8 mouse cellular contexts compared by ENCODE assay signal in genomic region chr7:45872624-45873023, GRCm38 (mm10). TPM values are rescaled to one million over a fixed set of nuclear protein-coding genes. Genes with fewer than 3 reads are reported as not detected.
DNase-seq lines count a peak whose midpoint lies in the region; ATAC-seq and TF ChIP-seq lines count a peak whose summit lies in the region.

Gene Kdelr1 (plus strand): TSS chr7:45872772.

- intact Hi-C loops in heart, postnatal 10 days (cut with DNase I) = loop anchor here (1.0 to 2.0 kb wide), 3 partner anchors 52 to 137 kb away; partner anchors contain the start of gene Ccdc114

- peaks cover 46% of the 10 kb centered on the region for H3K4me1 ChIP-seq in E14TG2a.4 (replicated peaks; ENCODE audit: low read depth, low read length)
- peaks cover 50% of the 10 kb centered on the region for H3K4me1 ChIP-seq in forebrain, embryonic 13.5 days
- H3K4me1 ChIP-seq in liver, postnatal 0 days (ENCODE audit: insufficient read depth) = peaks cover 13% of the 10 kb centered on the region
- peaks cover 34% of the 10 kb centered on the region for H3K4me1 ChIP-seq in neural tube, embryonic 14.5 days (ENCODE audit: control insufficient read depth, insufficient read depth, low read length)

- peak within 1 kb of the TSS; percentile 83 for H3K27ac ChIP-seq in forebrain, embryonic 13.5 days
- peak within 1 kb of the TSS; percentile 96 for H3K27ac ChIP-seq in liver, postnatal 0 days (ENCODE audit: low read depth)
- peak within 1 kb of the TSS; percentile 74 for H3K27ac ChIP-seq in neural tube, embryonic 14.5 days (ENCODE audit: low read depth, low read length)

- peaks cover 45% of the 10 kb centered on the region for H3K27me3 ChIP-seq in E14TG2a.4 (ENCODE audit: insufficient read depth, low read length)
- peaks cover 40% of the 10 kb centered on the region for H3K27me3 ChIP-seq in forebrain, embryonic 13.5 days
- peaks cover 42% of the 10 kb centered on the region for H3K27me3 ChIP-seq in liver, postnatal 0 days (ENCODE audit: insufficient read depth, low read length)
- no peaks in the 10 kb centered on the region for H3K27me3 ChIP-seq in neural tube, embryonic 14.5 days (ENCODE audit: control insufficient read depth, insufficient read depth, low read length)

- peak; percentile 84 for ATAC-seq in forebrain, embryonic 13.5 days
- peak; percentile 84 for ATAC-seq in liver, postnatal 0 days
- peak; percentile 73 for ATAC-seq in neural tube, embryonic 14.5 days (ENCODE audit: low read depth)

- peak within 1 kb of the TSS; percentile 87 for H3K4me3 ChIP-seq in E14TG2a.4 (replicated peaks; ENCODE audit: low read length)
- peak within 1 kb of the TSS; percentile 86 for H3K4me3 ChIP-seq in forebrain, embryonic 13.5 days
- peak within 1 kb of the TSS; percentile 92 for H3K4me3 ChIP-seq in liver, postnatal 0 days (ENCODE audit: low read depth, low read length)
- peak within 1 kb of the TSS; percentile 68 for H3K4me3 ChIP-seq in neural tube, embryonic 14.5 days (ENCODE audit: low read depth, low read length)

- H3K36me3 ChIP-seq in E14TG2a.4 (ENCODE audit: insufficient read depth, low read length) = peaks cover 36% of the 10 kb centered on the region
- peaks cover 35% of the 10 kb centered on the region for H3K36me3 ChIP-seq in forebrain, embryonic 13.5 days (ENCODE audit: poor library complexity, severe bottlenecking)
- H3K36me3 ChIP-seq in liver, postnatal 0 days (replicated peaks; ENCODE audit: insufficient read depth, low read length) = peaks cover 30% of the 10 kb centered on the region
- peaks cover 26% of the 10 kb centered on the region for H3K36me3 ChIP-seq in neural tube, embryonic 14.5 days (ENCODE audit: control insufficient read depth, insufficient read depth, low read length)

- H3K9ac ChIP-seq in forebrain, embryonic 13.5 days = peak within 1 kb of the TSS; percentile 97
- H3K9ac ChIP-seq in liver, postnatal 0 days (replicated peaks) = peak within 1 kb of the TSS; percentile 95
- peak within 1 kb of the TSS; percentile 77 for H3K9ac ChIP-seq in neural tube, embryonic 14.5 days (replicated peaks; ENCODE audit: low read depth, low read length)

- H3K9me3 ChIP-seq in E14TG2a.4 (ENCODE audit: low read length) = no peaks in the 10 kb centered on the region
- H3K9me3 ChIP-seq in forebrain, embryonic 13.5 days (replicated peaks) = no peaks in the 10 kb centered on the region
- no peaks in the 10 kb centered on the region for H3K9me3 ChIP-seq in liver, postnatal 0 days (ENCODE audit: low read length)
- H3K9me3 ChIP-seq in neural tube, embryonic 14.5 days (ENCODE audit: control insufficient read depth, low read length) = no peaks in the 10 kb centered on the region

- WGBS in forebrain, embryonic 13.5 days = under 1% methylated on average over 15 of the region's 18 CpGs
- WGBS in large intestine, adult 2 months = under 1% methylated on average over 18 of the region's 18 CpGs
- under 1% methylated on average over 17 of the region's 18 CpGs for WGBS in liver, postnatal 0 days (ENCODE audit: insufficient replicate concordance)
- WGBS in neural tube, embryonic 14.5 days = under 1% methylated on average over 18 of the region's 18 CpGs

- peak; percentile 87 for TF ChIP-seq CTCF in E14TG2a.4 (conservative IDR thresholded peaks at IDR 0.05; ENCODE audit: low read length)
- TF ChIP-seq CTCF in liver, postnatal 0 days (IDR thresholded peaks at IDR 0.05; ENCODE audit: low read depth) = peak; percentile 99

- peak within 1 kb of the TSS; percentile 92 for H3K4me2 ChIP-seq in forebrain, embryonic 13.5 days
- H3K4me2 ChIP-seq in liver, postnatal 0 days (ENCODE audit: low read depth, low read length) = peak within 1 kb of the TSS; percentile 86
- peak within 1 kb of the TSS; percentile 82 for H3K4me2 ChIP-seq in neural tube, embryonic 14.5 days (ENCODE audit: low read depth, low read length)

- TF ChIP-seq EP300 in liver, postnatal 0 days (IDR thresholded peaks at IDR 0.05; ENCODE audit: low read depth) = no peak

- DNase-seq in c-Kit-positive CD71-positive TER-119-positive erythroid progenitor cells, embryonic 14.5 days (ENCODE audit: low spot score) = peak; percentile 87
- DNase-seq in heart, postnatal 10 days = peak; percentile 93
- DNase-seq in large intestine, adult 2 months (ENCODE audit: low read depth, low spot score) = peak; percentile 44
- peak; percentile 92 for DNase-seq in liver, postnatal 0 days
- DNase-seq in testis, postnatal 10 days (ENCODE audit: low spot score) = peak; percentile 94

RNA-seq across cellular contexts. Expression of gene Kdelr1, which starts in this region (rescaled TPM):
- 31.6 and 33.9 TPM in 2 replicates for polyA plus RNA-seq in forebrain, embryonic 13.5 days (2015; fragmentation: Nextera tagmentation; extraction: Ambion mirVana)
- total RNA-seq in heart, postnatal 10 days (2021) = 100 to 1,000 TPM; 121 to 128 TPM
- 357 and 385 TPM in 2 replicates for polyA plus RNA-seq in large intestine, adult 2 months (2012; rRNA removed)
- 33.9 and 37.3 TPM in 2 replicates for polyA plus RNA-seq in liver, postnatal 0 days (2015; fragmentation: Nextera tagmentation; extraction: Ambion mirVana)
- 67.9 and 98.6 TPM in 2 replicates for polyA plus RNA-seq in neural tube, embryonic 14.5 days (2014; fragmentation: Nextera tagmentation; extraction: Ambion mirVana)

Comparison
In these comparisons a context has a peak if more than half of its experiments do, and no peak if none do; other contexts are left out.
1. Peak in every context shown above with its lines: DNase-seq, ATAC-seq, H3K4me3 ChIP-seq and H3K27ac ChIP-seq.
2. DNase-seq: peak in every context shown above with its lines; median percentile 94 in testis, postnatal 10 days; 93 in heart, postnatal 10 days; 92 in liver, postnatal 0 days; 87 in c-Kit-positive CD71-positive TER-119-positive erythroid progenitor cells, embryonic 14.5 days; 44 in large intestine, adult 2 months.